Mouse (Mus musculus) liver, embryonic 14.5 days (tissue): ENCODE data around the gene H2-M5.

Source experiments
- CTCF ChIP-seq: IDR thresholded peaks from 2 replicates; pipeline ENCODE4 v1.5.1; 2016; ENCODE audit warnings: antibody characterized with exemption, low read depth, control low read depth
- EP300 ChIP-seq: IDR thresholded peaks from 2 replicates; pipeline ENCODE4 v1.6.1; 2016; ENCODE audit warnings: antibody characterized with exemption, low read depth

- TF ChIP-seq CTCF (no peak), EP300 (no peak)
These were observed at the start of gene H2-M5 for GRCm38 (mm10) chr17:36989437-36989836.
